Mouse (Mus musculus) megakaryocyte, embryonic 14.5 days (primary cell): ENCODE results near the gene Cab39l. TPM values are rescaled to one million over a fixed set of nuclear protein-coding genes. Genes with fewer than 3 reads are reported as not detected.
A peak's percentile ranks its signal among the peaks of the same experiment; 100 is the strongest.

Source experiments
- H3K27me3 ChIP-seq: replicated peaks from 2 replicates; pipeline ENCODE3; 2012; ENCODE audit warnings: inconsistent platforms
- H3K36me3 ChIP-seq: replicated peaks from 2 replicates; pipeline ENCODE3; 2012; ENCODE audit warnings: low read length, inconsistent platforms, mixed read lengths
- H3K4me1 ChIP-seq: 2 replicates; pipeline ENCODE4 v1.6.1; 2012; ENCODE audit warnings: inconsistent platforms
- H3K4me3 ChIP-seq: replicated peaks from 2 replicates; pipeline ENCODE3; 2012; ENCODE audit warnings: moderate library complexity, mild to moderate bottlenecking, inconsistent platforms
- H3K9me3 ChIP-seq: 2 replicates; pipeline ENCODE4 v1.6.1; 2012; ENCODE audit warnings: inconsistent platforms
- FLI1 ChIP-seq: IDR thresholded peaks from 2 replicates; pipeline ENCODE4 v1.6.1; 2012; ENCODE audit warnings: low read length, inconsistent platforms, mixed read lengths
- GATA1 ChIP-seq: IDR thresholded peaks from 3 replicates; pipeline ENCODE4 v1.6.1; 2012; ENCODE audit warnings: mixed read lengths, low read length, inconsistent platforms, borderline replicate concordance
- polyA plus RNA-seq: library from polyadenylated mRNA; stranded (reverse); fragments of >175 nt; gene quantifications from 2 replicates; pipeline ENCODE4 v1.2.3, GENCODE M21; 2012; ENCODE audit warnings: low replicate concordance; ENCODE audit not compliant: insufficient read depth

Gene Cab39l
- polyA plus RNA-seq, 1 experiment = 2.5 TPM

DNA sequence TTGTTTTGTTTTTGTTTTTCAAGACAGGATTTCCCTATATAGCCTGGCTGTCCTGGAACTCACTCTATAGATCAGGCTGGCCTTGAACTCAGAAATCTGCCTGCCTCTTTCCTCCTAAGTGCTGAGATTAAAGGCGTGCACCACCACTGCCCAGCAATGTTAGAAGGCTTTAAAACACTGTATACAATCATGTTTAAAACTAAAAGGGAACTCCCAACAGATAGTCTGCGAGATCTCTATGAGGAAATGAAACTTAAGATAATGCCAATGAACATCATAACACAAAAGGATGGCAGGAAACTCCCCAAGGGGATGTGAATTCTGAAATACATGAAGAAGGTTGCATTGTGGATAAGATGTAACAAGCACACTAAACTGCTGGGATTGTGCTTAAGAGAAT is 2.3 kb upstream of the Cab39l start:
- TF ChIP-seq GATA1 = no peak
- TF ChIP-seq FLI1 = no peak
- no peaks in the 10 kb centered on the region for H3K9me3 ChIP-seq
- H3K4me3 ChIP-seq = no peak overlapping the region

DNA sequence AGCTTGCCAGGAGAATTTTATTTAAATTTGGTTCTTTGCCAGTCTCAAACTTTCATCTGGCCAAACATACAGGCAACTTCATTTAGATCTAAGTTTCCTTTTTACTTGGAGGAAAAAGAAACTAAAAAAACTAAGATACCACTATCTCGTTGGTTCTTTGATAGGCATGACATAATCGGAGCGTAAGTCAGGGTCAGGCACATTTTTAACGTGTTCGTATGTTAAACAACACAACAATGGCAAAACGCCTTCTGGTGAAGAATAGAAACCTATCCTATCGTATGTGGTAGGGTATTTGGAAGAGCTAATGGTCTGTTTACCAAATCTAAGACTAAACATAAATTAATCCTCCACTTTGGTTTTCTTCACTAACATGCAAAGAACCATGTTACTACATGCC is 733 bp upstream of the Cab39l start:
- peak overlapping the region; percentile 96 for H3K4me3 ChIP-seq

More for the DNA sequence above, 2.3 kb upstream of the Cab39l start:
- Histone ChIP-seq H3K4me1 (peaks cover 32% of the 10 kb centered on the region), H3K36me3 (peaks cover 8% of the 10 kb centered on the region), H3K27me3 (no peaks in the 10 kb centered on the region)

DNA sequence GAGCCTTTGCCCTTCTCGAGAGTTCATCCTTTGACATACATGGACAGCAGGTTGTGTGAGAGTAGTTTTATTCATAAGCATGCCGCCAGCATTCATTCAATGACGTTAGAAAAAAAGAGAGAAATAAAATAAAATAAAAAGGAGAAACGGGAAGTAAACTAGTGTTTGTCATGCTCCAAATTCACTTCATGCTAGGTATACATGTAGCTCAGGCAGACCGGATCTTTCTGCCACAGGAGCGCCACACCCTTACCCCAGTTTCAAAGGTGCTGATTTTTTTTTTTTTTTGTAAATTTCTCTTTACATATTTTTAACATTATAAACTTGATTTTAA is 667 bp downstream of the Cab39l start:
- peaks cover 2% of the 10 kb centered on the region for H3K36me3 ChIP-seq
- TF ChIP-seq GATA1 (no peak), FLI1 (no peak)
- peak overlapping the region; percentile 96 for H3K4me3 ChIP-seq
- H3K9me3 ChIP-seq = no peaks in the 10 kb centered on the region
- H3K27me3 ChIP-seq = no peaks in the 10 kb centered on the region
- peaks cover 23% of the 10 kb centered on the region for H3K4me1 ChIP-seq

More for the DNA sequence above, 733 bp upstream of the Cab39l start:
- Histone ChIP-seq H3K27me3 (no peaks in the 10 kb centered on the region), H3K36me3 (peaks cover 8% of the 10 kb centered on the region), H3K9me3 (no peaks in the 10 kb centered on the region), H3K4me1 (peaks cover 20% of the 10 kb centered on the region)
- TF ChIP-seq FLI1 (no peak), GATA1 (no peak)

DNA sequence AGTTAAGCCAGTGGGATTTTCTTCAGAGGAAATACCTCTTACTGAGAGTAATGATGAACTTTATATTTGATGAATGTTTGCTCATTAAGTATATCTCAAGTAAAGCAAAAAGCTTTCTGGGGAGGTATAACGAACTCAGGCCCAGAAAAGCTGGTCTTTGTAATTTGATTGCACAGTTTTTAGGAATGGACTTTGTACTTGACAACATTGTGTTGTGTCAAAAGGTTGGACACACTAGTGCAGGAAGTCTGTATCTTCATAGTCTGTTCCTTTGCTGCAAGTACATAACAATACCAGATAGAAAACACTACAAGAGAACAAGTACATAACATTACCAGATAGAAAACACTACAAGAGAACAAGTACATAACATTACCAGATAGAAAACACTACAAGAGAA is 4.6 kb downstream of the Cab39l start:
- TF ChIP-seq GATA1 = no peak
- TF ChIP-seq FLI1 = no peak
- Histone ChIP-seq H3K4me1 (peaks cover 22% of the 10 kb centered on the region), H3K27me3 (no peaks in the 10 kb centered on the region), H3K4me3 (no peak overlapping the region), H3K36me3 (peaks cover 11% of the 10 kb centered on the region), H3K9me3 (peaks cover 8% of the 10 kb centered on the region)

DNA sequence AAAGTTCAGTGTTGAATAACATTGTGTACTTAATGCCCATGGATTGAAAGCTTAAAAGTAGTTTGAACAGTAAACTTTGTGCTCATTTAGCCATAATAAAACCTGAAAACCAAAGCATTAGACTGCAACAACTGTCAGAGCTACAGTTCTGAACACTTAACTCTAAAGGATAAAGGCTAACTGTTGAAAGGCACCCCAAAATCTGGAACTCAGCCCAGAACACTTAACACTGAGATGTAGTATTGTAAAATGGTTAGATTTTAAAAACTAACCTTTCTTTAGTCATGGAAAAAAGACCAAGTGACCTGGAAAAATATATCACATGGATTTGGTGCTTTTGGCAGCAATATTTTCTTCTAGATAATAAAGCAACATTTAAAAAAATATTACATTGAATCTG is 7.2 kb downstream of the Cab39l start:
- H3K4me3 ChIP-seq = no peak overlapping the region
- H3K36me3 ChIP-seq = peaks cover 11% of the 10 kb centered on the region
- peaks cover 17% of the 10 kb centered on the region for H3K4me1 ChIP-seq
- TF ChIP-seq FLI1 (no peak), GATA1 (no peak)
- H3K27me3 ChIP-seq = no peaks in the 10 kb centered on the region
- peaks cover 8% of the 10 kb centered on the region for H3K9me3 ChIP-seq

DNA sequence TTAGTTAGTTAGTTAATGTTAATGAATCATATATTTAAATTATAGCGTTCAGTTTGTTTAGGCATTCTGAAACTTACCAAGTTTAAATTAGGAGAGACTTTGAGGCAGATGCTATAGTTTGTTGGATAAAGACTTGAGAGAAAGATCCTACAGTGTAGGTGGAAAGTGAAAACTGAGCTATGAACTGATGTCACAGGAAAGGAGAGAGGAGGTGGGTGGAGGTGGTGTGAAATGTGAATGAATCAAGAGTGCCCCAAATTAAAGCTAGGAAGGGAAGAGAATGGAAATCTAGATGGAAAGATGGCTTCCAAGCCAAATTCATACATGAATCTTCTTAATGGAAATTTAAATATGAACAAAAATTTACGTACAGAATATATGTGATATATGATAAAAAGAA is 25.7 kb downstream of the Cab39l start:
- TF ChIP-seq FLI1 (no peak), GATA1 (no peak)
- H3K36me3 ChIP-seq = peaks cover 40% of the 10 kb centered on the region
- H3K4me1 ChIP-seq = peaks cover 27% of the 10 kb centered on the region
- no peak overlapping the region for H3K4me3 ChIP-seq
- no peaks in the 10 kb centered on the region for H3K27me3 ChIP-seq
- no peaks in the 10 kb centered on the region for H3K9me3 ChIP-seq

DNA sequence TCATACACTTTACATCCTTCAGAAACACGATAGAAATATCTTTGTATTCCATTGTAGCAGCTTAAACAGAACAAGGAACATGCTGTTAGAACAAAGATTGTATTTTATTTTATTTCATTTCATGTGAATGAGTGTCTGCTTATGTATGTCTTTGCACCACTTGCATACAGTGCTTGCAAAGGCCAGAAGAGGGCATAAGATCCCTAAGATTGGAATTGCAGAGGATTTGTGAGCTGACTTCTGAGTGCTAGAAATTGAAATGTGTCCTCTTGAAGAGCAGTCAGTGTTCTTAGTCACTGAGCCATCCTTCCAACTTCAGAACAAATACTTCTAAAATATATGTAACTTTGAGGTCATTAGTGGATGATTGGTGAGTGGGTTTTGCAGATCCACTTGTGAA is 27.0 kb downstream of the Cab39l start:
- Histone ChIP-seq H3K9me3 (no peaks in the 10 kb centered on the region), H3K4me1 (peaks cover 39% of the 10 kb centered on the region), H3K36me3 (peaks cover 29% of the 10 kb centered on the region), H3K27me3 (no peaks in the 10 kb centered on the region), H3K4me3 (no peak overlapping the region)
- no peak for TF ChIP-seq FLI1
- TF ChIP-seq GATA1 = no peak

DNA sequence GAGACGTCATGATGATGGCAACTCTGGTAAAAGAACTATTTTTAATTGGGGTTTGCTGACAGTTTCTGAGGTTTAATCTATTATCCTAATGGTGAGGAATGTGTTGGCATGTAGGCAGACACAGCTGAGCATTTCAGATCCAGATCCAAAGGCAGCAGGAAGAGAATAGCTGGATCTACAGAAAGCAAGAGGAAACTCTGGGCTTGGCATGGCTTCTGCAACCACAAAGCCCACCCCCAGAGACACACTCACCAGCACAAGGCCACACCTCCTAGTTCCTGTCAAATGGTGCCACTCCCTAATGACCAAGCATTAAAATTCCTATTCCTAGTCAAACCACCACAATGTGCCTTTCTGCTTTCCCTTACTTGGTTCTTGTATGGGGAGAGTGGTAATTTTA is 30.0 kb downstream of the Cab39l start:
- Histone ChIP-seq H3K36me3 (peaks cover 20% of the 10 kb centered on the region), H3K27me3 (no peaks in the 10 kb centered on the region), H3K9me3 (no peaks in the 10 kb centered on the region), H3K4me1 (peaks cover 48% of the 10 kb centered on the region), H3K4me3 (peak overlapping the region; percentile 47)
- TF ChIP-seq GATA1 (no peak), FLI1 (no peak)

DNA sequence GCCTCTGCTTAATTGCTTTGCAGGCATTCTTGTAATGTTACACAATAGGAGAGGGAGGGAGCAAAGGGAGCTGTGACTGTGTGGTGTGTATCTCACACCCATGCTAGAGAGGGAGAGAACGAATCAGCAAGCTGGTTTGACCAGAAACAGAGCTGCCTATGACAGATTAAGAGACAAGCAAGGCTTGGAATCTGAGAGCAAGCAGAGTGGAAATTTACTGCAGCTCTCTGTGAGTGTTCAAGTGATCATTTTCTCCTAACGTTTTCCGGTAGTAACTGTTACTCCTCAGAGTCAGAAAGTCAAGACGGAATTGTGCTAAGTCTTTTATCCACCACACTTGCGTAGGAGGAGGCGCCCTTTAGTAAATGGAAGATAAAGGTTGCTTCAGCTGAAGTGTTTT is 37.9 kb downstream of the Cab39l start:
- H3K4me3 ChIP-seq = no peak overlapping the region
- H3K4me1 ChIP-seq = peaks cover 5% of the 10 kb centered on the region
- TF ChIP-seq FLI1 = no peak
- no peak for TF ChIP-seq GATA1
- H3K27me3 ChIP-seq = no peaks in the 10 kb centered on the region
- no peaks in the 10 kb centered on the region for H3K9me3 ChIP-seq
- H3K36me3 ChIP-seq = peaks cover 5% of the 10 kb centered on the region

DNA sequence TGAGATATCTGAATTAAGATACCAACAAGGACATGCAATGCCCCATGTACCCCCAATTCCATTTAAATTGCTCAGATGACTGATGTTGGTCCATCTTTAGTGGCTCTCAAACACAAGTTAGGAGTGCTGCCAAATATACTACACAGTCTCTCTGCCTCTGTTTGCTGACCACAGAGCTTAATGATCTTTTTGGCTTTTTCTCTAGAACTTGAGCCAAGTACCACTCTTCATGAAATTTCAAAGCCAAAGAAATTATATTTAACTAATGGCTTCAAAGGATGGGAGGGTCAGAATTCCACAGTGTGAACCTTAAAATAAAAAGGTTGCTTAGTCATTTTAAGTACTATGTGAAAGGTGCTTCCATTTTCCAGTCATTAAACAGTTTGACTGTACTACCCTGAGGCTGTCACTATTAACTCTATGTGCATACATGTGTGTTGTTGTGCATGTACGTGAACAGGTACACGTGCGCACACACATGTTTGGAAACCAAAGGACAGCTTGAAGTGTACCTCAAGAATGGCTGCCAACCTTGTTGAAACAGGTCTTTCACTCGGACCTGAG is 44.6 kb downstream of the Cab39l start:
- no peak for TF ChIP-seq GATA1
- TF ChIP-seq FLI1 = no peak
- H3K4me1 ChIP-seq = 0 out of 2 replicates have a peak, but pooled peaks cover 3% of the 10 kb centered on the region
- peaks cover 5% of the 10 kb centered on the region for H3K36me3 ChIP-seq

DNA sequence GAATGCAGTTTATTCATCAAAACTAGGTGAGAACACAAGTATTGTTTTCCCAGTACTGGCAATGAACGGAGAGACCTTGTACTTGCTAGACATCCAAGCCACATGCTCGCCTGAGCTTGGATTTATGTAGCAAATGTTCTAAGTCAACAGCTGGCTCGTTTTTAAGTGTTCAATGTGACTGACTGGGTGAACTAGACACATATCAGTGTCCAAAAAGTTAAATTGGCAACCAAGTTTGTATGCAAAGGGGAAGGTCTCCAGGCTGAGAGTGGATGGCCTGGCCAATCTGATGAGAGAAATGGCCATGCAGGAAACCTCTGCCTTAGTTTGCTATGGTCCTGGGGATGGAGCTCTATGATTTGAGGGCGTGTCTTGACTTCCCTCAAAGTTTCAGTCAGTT is 51.6 kb downstream of the Cab39l start:
- H3K4me1 ChIP-seq = peaks cover 12% of the 10 kb centered on the region; the same call in 1 of the 2 replicates
- H3K36me3 ChIP-seq = peaks cover 7% of the 10 kb centered on the region
- no peak for TF ChIP-seq FLI1
- no peak for TF ChIP-seq GATA1
- H3K27me3 ChIP-seq = no peaks in the 10 kb centered on the region
- H3K9me3 ChIP-seq = no peaks in the 10 kb centered on the region
- H3K4me3 ChIP-seq = no peak overlapping the region

More for the DNA sequence above, 44.6 kb downstream of the Cab39l start:
- Histone ChIP-seq H3K4me3 (no peak overlapping the region), H3K27me3 (no peaks in the 10 kb centered on the region), H3K9me3 (no peaks in the 10 kb centered on the region)
